Comparison of ENCODE assay signal across 27 mouse cellular contexts in genomic region chr1:73753157-73753556, GRCm38 (mm10).
"Had no signal": no experiment of that assay in that cellular context is flagged by ENCODE, and none has a peak within 500 bp of the region (broad histone marks: within the 10 kb centered on the region; RNA-seq: fewer than 3 reads in every experiment).

No protein-coding gene starts in this region.

- H3K27me3 ChIP-seq: heart, embryonic 15.5 days; kidney, embryonic 15.5 days; limb, embryonic 13.5 days; limb, embryonic 15.5 days; liver, embryonic 12.5 days had no signal

- H3K4me2 ChIP-seq: heart, embryonic 11.5 days; heart, embryonic 13.5 days; heart, embryonic 15.5 days; hindbrain, embryonic 14.5 days; kidney, embryonic 15.5 days; limb, embryonic 13.5 days; limb, embryonic 15.5 days; liver, embryonic 12.5 days had no signal

- ATAC-seq: hindbrain, embryonic 16.5 days; intestine, embryonic 16.5 days; liver, embryonic 12.5 days had no signal

- H3K4me3 ChIP-seq: gastrocnemius, adult 2 months; heart, adult 2 months; heart, embryonic 13.5 days; heart, embryonic 15.5 days; kidney, embryonic 15.5 days; limb, embryonic 13.5 days; limb, embryonic 15.5 days; liver, embryonic 12.5 days had no signal

- H3K27ac ChIP-seq: gastrocnemius, adult 2 months; heart, adult 2 months; heart, embryonic 13.5 days; heart, embryonic 15.5 days; hindbrain, embryonic 14.5 days; kidney, embryonic 15.5 days; kidney, postnatal 0 days; limb, embryonic 13.5 days; limb, embryonic 15.5 days; liver, embryonic 12.5 days; liver, embryonic 14.5 days had no signal

- DNase-seq: gastrocnemius, adult 2 months; gastrocnemius, postnatal 14 days; gastrocnemius, postnatal 36 days; heart, adult 11 months; heart, adult 2 months; heart, postnatal 14 days; heart, postnatal 36 days; kidney, adult 11 months; kidney, adult 2 months; kidney, adult 9 months; kidney, postnatal 14 days; kidney, postnatal 36 days; layer of hippocampus, adult 9-11 months; layer of hippocampus, postnatal 36 days; left cerebral cortex, postnatal 4 days had no signal

- H3K9me3 ChIP-seq: heart, embryonic 13.5 days; heart, embryonic 15.5 days; kidney, embryonic 15.5 days; limb, embryonic 13.5 days; limb, embryonic 15.5 days; liver, embryonic 12.5 days had no signal

- H3K36me3 ChIP-seq: heart, embryonic 13.5 days; heart, embryonic 15.5 days; kidney, embryonic 15.5 days; limb, embryonic 13.5 days; limb, embryonic 15.5 days; liver, embryonic 12.5 days had no signal

- H3K9ac ChIP-seq: heart, embryonic 13.5 days; heart, embryonic 15.5 days; hindbrain, embryonic 14.5 days; kidney, embryonic 15.5 days; limb, embryonic 13.5 days; limb, embryonic 15.5 days; liver, embryonic 12.5 days; liver, embryonic 14.5 days had no signal

- H3K4me1 ChIP-seq: heart, embryonic 13.5 days; heart, embryonic 15.5 days; liver, embryonic 12.5 days had no signal
